Mouse (Mus musculus) lung, postnatal 0 days (tissue): ENCODE measurements at regions not wholly inside any gene's neighbourhood (a gene's known extent, or its start where the extent isn't known, plus 50 kb on each side); places are given as distances from the start of the nearest gene placed in this dataset.

Experiments
- ATAC-seq: fragments of 200-750 bp; cut with Nextera tagmentation; 2 replicates; pipeline ENCODE4 v1.8.0; 2017; ENCODE audit warnings: moderate library complexity
- DNase-seq: peaks from one replicate; pipeline ENCODE4 v3.0.0-alpha.2; 2016; ENCODE audit warnings: low spot score
- H3K27ac ChIP-seq: fragments of 300-500 bp; sonication (generic); 2 replicates; pipeline ENCODE4 v1.5.1; 2014; ENCODE audit warnings: antibody characterized with exemption, mild to moderate bottlenecking, low read length, mixed read lengths
- H3K27me3 ChIP-seq: fragments of 300-500 bp; sonication (generic); replicated peaks from 2 replicates; pipeline ENCODE4 v1.6.1; 2014; ENCODE audit warnings: low read length, mixed read lengths; ENCODE audit not compliant: insufficient read depth
- H3K36me3 ChIP-seq: fragments of 300-500 bp; sonication (generic); 2 replicates; pipeline ENCODE4 v1.6.1; 2014; ENCODE audit warnings: low read length, mixed read lengths; ENCODE audit not compliant: insufficient read depth
- H3K4me1 ChIP-seq: fragments of 300-500 bp; sonication (generic); 2 replicates; pipeline ENCODE4 v1.6.1; 2014; ENCODE audit warnings: antibody characterized with exemption, low read depth, low read length, mixed read lengths; ENCODE audit not compliant: insufficient read depth
- H3K4me2 ChIP-seq: fragments of 300-500 bp; sonication (generic); replicated peaks from 2 replicates; pipeline ENCODE4 v1.6.1; 2014; ENCODE audit warnings: low read depth, mild to moderate bottlenecking, low read length, moderate library complexity, mixed read lengths
- H3K4me3 ChIP-seq: fragments of 300-500 bp; sonication (generic); 2 replicates; pipeline ENCODE4 v1.5.1; 2014; ENCODE audit warnings: low read depth, low read length
- H3K9ac ChIP-seq: fragments of 300-500 bp; sonication (generic); replicated peaks from 2 replicates; pipeline ENCODE4 v1.6.1; 2014; ENCODE audit warnings: low read depth, mild to moderate bottlenecking
- H3K9me3 ChIP-seq: fragments of 300-500 bp; sonication (generic); 2 replicates; pipeline ENCODE4 v1.6.1; 2016; ENCODE audit warnings: low read length, mixed read lengths
- CTCF ChIP-seq: IDR thresholded peaks from 2 replicates; pipeline ENCODE4 v1.5.1; 2016; ENCODE audit warnings: antibody characterized with exemption, mild to moderate bottlenecking
- EP300 ChIP-seq: IDR thresholded peaks from 2 replicates; pipeline ENCODE4 v1.6.1; 2016; ENCODE audit warnings: antibody characterized with exemption, mild to moderate bottlenecking, control low read depth
- WGBS: fragments of 180-500 bp; shearing (Covaris S2); extraction: QIAGEN DNeasy Blood & Tissue Kit; methylation state at CpG from one replicate; pipeline ENCODE4 v1.1.7; 2014; 5-methylcytosine and 5-hydroxymethylcytosine counted together

GRCm38 (mm10) chr10:46059285-46059684, 481.7 kb downstream of the Hace1 start:
- Histone ChIP-seq H3K4me3 (no peak overlapping the region), H3K36me3 (no peaks in the 10 kb centered on the region), H3K4me1 (no peaks in the 10 kb centered on the region), H3K27ac (no peak overlapping the region), H3K27me3 (no peaks in the 10 kb centered on the region), H3K9me3 (no peaks in the 10 kb centered on the region), H3K9ac (no peak overlapping the region), H3K4me2 (no peak overlapping the region)
- TF ChIP-seq CTCF (no peak), EP300 (no peak)
- no peak for ATAC-seq
- DNase-seq: no peak
- 75% methylated on average over 3 of the region's 3 CpGs for WGBS

GRCm38 (mm10) chr10:46063831-46064230, 486.2 kb downstream of the Hace1 start:
- Histone ChIP-seq H3K9ac (no peak overlapping the region), H3K36me3 (no peaks in the 10 kb centered on the region), H3K4me1 (no peaks in the 10 kb centered on the region), H3K27me3 (no peaks in the 10 kb centered on the region), H3K4me3 (no peak overlapping the region), H3K9me3 (no peaks in the 10 kb centered on the region), H3K4me2 (no peak overlapping the region), H3K27ac (no peak overlapping the region)
- no peak for DNase-seq
- TF ChIP-seq CTCF (no peak), EP300 (no peak)
- 86% methylated on average over 4 of the region's 4 CpGs for WGBS
- ATAC-seq: no peak

GRCm38 (mm10) chr10:46070766-46071165, 493.1 kb downstream of the Hace1 start:
- Histone ChIP-seq H3K27me3 (no peaks in the 10 kb centered on the region), H3K9me3 (no peaks in the 10 kb centered on the region), H3K36me3 (no peaks in the 10 kb centered on the region), H3K4me2 (no peak overlapping the region), H3K27ac (no peak overlapping the region), H3K4me1 (no peaks in the 10 kb centered on the region), H3K4me3 (no peak overlapping the region), H3K9ac (no peak overlapping the region)
- DNase-seq: no peak
- 65% methylated on average over 3 of the region's 3 CpGs for WGBS
- TF ChIP-seq EP300 (no peak), CTCF (no peak)
- no peak for ATAC-seq

GRCm38 (mm10) chr10:46071220-46071619, 493.6 kb downstream of the Hace1 start:
- no peak for DNase-seq
- H3K4me3 ChIP-seq: no peak overlapping the region
- H3K27me3 ChIP-seq: no peaks in the 10 kb centered on the region
- H3K9me3 ChIP-seq: no peaks in the 10 kb centered on the region
- 41% methylated on average over 8 of the region's 8 CpGs for WGBS
- H3K4me1 ChIP-seq: no peaks in the 10 kb centered on the region
- TF ChIP-seq CTCF (no peak), EP300 (no peak)
- no peak overlapping the region for H3K27ac ChIP-seq
- ATAC-seq: no peak
- H3K4me2 ChIP-seq: no peak overlapping the region
- H3K9ac ChIP-seq: no peak overlapping the region
- no peaks in the 10 kb centered on the region for H3K36me3 ChIP-seq

- WGBS: 75% methylated on average over 12 of the region's 12 CpGs
- TF ChIP-seq CTCF (no peak), EP300 (no peak)
These were observed 494.4 kb downstream of the Hace1 start for GRCm38 (mm10) chr10:46071810-46072549.

GRCm38 (mm10) chr10:46072550-46073470, 495.2 kb downstream of the Hace1 start:
- Histone ChIP-seq H3K9me3 (no peaks in the 10 kb centered on the region), H3K27me3 (no peaks in the 10 kb centered on the region), H3K4me2 (no peak overlapping the region), H3K36me3 (no peaks in the 10 kb centered on the region), H3K9ac (no peak overlapping the region), H3K4me3 (no peak overlapping the region), H3K27ac (no peak overlapping the region), H3K4me1 (no peaks in the 10 kb centered on the region)
- DNase-seq: no peak
- ATAC-seq: no peak
- WGBS: 44% methylated on average over 16 of the region's 16 CpGs
- TF ChIP-seq EP300 (no peak), CTCF (no peak)

More at GRCm38 (mm10) chr10:46071810-46072549, 494.4 kb downstream of the Hace1 start:
- Histone ChIP-seq H3K9ac (no peak overlapping the region), H3K9me3 (no peaks in the 10 kb centered on the region), H3K27ac (no peak overlapping the region), H3K27me3 (no peaks in the 10 kb centered on the region), H3K4me3 (no peak overlapping the region), H3K36me3 (no peaks in the 10 kb centered on the region), H3K4me2 (no peak overlapping the region), H3K4me1 (no peaks in the 10 kb centered on the region)
- no peak for DNase-seq
- no peak for ATAC-seq
